Mouse (Mus musculus) activated CD4-positive, CD25-positive, alpha-beta regulatory T cell, adult 4 months (primary cell): ENCODE results near the gene Smarcd3. TPM values are rescaled to one million over a fixed set of nuclear protein-coding genes. Genes with fewer than 3 reads are reported as not detected.
A peak's percentile ranks its signal among the peaks of the same experiment; 100 is the strongest.
"Not testable (repeated sequence)": the region's sequence is repeated elsewhere in the genome, so short reads cannot be mapped to it uniquely, and the experiment has no call there.

ENCODE experiments used
- ATAC-seq: one replicate; pipeline ENCODE4 v1.8.0; 2017
- polyA plus RNA-seq, 2 experiments: library from polyadenylated mRNA; unstranded; fragments of 100-300 nt; shearing (Covaris generic); gene quantifications; one replicate each; pipeline ENCODE4 v1.2.1; 2017

The Smarcd3 gene
- polyA plus RNA-seq, 2 experiments from 2014 or later: 0.41 TPM; not detected in 1

DNA sequence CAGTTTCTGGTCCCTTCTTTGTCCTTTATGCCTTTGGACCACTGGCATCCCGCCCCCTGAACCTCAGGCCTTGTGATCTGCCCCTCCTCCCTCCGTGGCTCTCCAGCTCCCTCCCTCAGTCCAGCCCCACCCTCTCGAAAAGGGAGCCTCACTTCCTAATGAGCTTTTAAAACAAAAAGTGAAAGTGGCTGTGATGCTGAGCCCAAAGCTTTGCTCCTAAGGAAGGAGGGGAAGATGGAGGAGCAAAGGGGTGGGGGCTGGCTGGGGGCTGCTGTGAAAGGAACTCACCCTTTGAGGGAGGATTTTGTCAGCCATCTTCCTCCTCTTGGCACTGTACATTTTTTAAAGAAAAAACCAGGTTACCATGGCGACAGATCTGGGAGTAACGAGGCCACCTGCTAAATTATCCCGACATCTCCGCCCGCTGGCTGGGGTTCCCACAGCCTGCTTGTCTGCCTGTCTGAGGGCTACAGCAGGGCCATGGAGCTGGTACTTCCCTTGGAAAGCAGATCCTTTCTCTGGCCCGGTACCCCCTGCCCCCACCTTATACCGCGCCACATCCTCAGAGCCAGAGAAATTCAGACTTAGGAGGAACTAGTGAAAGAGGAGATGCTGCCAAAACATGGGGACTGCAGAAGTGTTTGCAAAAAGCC is 27.6 kb downstream of the Smarcd3 start:
- ATAC-seq: peak; percentile 60

DNA sequence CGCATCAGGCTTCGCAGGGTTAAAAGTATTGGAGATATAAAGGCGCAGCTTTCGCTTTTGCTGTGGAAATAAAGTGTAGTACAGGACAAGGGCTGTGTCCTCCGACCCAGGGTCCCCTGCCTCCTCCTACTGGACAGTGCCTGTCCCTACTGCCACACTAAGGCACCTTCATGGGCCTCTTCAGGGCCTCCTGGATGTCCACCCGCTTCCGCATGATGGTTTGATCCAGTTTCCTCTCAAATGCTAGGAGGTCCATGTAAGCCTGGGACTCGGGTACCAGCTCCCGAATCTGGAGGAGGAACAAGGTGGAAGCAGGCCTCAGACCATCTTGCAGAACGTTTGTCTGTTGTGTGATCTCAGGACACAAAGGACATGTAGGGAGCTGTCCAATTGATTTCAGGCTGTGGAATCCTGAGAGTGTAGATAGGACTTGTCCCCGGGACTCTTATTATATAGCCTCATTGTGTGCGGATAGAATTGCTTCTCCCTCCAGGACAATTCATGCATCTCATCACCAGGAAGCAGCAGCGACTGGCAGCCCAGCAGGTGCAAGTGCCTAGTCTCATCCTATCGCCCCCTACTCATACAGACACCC is 28.3 kb downstream of the Smarcd3 start:
- ATAC-seq: no peak

DNA sequence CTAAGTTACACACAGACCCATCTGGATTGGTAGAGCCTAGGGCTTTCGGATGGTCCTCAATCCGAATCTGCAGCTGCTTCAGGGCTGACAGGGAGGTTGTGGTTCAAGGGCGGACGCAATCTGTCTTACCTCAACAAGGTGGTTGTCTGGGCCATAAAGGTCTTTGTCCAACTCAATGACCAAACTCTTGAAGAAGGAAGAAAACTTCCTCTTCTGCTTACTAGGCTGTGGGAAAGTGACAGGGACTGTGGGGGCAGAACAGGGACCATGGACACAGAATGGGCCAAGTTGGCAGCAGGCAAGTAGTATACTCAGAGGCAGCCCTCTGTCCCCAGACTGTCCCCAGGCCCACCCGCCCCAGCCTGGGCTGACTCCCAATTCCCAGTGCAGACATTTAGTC is 28.9 kb downstream of the Smarcd3 start:
- ATAC-seq: no peak

DNA sequence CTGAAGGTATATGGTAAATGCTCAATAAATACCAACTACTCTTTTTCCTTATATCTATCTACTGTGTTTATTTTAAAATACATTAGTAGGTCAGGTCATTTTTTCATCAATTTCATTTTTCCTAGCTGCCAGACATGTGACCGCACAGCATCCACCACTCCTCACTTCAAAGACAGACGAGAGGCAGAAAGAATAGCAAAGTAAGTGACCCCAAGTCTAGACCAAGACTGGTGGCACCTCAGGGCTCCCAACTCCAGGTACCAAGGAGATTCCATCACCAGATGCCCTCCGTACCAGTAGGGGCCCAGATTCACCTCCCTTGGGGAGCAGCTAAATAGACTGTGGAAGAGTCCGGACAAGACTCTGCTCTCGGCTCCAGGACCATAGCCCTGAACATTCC is 29.9 kb downstream of the Smarcd3 start:
- ATAC-seq: no peak

DNA sequence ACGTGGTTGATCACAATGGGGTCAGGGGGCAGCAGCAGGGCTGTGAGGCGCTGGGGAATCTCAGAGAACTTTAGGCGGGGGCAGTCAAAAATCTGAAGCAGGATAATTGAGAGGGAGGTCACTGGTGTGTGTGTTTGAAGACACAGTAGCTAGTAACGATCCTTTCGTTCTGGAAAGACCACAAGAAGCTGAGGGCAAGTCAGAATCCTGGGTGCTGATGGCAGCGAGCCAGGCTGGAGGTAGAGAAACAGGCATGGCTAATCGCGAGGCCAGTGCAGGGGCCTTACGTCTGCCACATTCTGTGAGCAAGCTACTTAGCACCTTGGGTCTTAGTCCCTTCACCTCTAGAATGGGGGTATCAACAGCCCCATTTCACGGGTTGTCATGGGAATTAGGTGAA is 30.3 kb downstream of the Smarcd3 start:
- no peak for ATAC-seq

DNA sequence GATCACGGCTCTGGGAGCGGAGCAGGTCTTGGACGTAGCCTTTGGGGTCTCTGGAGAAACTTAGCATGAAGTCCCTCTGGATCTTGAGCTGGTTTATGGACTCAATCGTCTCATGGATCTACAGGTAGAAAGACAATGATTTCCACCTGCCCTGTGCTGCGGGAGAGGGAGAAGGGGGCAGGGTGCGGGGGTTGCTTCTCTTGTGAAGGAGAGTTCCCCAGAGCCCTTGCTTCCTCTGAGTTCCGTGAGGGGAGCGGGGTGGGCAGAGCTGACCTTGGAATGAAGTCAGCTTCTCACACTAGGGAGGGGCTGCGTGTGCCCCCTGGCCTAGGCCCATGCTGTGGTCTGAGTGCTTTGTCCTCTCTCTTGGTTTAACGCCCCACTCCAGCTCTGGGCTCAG is 31.0 kb downstream of the Smarcd3 start:
- ATAC-seq: no peak

DNA sequence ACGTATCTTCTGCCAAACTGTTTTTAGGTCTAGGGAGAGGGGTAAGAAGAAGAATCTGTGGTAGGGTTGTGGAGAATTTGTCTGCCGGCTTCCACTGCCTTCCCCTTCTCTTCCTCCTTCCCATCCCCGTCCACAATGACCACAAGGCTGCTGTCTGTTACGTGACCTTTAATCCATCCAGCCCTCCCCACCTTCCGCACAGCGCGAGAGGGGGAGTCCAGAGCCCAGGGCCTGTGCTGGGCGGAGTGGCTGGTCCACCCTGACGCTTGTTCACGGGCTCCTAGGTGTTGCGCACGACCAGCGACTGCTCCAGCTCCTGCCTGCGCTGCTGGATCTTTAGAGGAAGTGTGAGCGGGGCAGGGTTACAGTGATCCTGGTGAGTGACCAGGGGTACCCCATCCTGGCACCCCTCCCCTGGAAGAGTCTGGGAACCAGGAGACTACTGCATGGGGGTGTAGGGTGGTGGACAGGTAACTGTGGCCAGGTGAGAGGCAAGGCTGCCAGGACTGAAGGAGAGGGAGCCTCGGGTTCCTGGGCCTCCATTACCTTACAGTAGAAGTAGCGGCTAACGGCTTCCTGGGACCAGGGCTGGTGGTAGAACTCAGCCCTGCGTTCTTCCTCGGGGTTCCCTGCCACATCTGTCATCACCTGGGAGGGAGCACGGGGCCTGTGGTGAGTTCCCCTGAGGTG is 31.6 kb downstream of the Smarcd3 start:
- ATAC-seq: no peak

DNA sequence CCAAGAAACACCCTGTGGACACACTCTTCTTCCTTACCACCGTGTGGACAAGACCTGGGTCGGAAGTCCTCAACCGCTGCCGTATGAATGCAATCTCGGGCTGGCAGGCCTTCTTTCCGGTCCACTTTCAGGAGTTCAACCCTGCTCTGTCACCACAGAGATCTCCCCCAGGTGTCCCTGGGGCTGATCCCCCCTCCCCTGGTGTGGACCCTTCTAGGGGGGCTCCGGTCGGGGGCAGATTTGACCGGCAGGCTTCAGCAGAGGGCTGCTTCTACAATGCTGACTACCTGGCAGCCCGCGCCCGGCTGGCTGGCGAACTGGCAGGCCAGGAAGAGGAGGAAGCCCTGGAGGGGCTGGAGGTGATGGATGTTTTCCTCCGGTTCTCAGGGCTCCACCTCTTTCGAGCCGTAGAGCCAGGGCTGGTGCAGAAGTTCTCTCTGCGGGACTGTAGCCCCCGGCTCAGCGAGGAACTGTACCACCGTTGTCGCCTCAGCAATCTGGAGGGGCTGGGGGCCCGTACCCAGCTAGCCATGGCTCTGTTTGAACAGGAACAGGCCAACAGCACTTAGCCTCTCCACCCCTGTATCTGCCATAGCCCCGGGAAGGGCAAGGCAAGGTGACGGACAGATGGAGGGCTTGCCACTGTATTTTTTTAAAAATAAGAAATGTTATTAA is 32.3 kb downstream of the Smarcd3 start:
- no peak for ATAC-seq

DNA sequence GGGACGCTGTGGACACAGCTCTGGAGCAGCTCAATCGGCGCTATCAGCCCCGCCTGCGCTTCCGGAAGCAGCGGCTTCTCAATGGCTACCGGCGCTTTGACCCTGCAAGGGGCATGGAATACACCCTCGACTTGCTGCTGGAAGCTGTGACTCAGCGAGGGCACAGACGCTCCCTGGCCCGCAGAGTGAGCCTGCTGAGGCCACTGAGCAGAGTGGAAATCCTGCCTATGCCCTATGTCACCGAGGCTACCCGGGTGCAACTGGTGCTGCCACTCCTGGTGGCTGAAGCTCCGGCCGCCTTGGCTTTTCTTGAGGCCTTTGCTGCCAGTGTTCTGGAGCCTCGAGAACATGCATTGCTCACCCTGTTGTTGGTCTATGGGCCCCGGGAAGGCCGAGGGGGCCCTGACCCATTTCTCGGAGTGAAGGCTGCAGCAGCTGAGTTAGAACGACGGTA is 32.9 kb downstream of the Smarcd3 start:
- ATAC-seq: no peak

DNA sequence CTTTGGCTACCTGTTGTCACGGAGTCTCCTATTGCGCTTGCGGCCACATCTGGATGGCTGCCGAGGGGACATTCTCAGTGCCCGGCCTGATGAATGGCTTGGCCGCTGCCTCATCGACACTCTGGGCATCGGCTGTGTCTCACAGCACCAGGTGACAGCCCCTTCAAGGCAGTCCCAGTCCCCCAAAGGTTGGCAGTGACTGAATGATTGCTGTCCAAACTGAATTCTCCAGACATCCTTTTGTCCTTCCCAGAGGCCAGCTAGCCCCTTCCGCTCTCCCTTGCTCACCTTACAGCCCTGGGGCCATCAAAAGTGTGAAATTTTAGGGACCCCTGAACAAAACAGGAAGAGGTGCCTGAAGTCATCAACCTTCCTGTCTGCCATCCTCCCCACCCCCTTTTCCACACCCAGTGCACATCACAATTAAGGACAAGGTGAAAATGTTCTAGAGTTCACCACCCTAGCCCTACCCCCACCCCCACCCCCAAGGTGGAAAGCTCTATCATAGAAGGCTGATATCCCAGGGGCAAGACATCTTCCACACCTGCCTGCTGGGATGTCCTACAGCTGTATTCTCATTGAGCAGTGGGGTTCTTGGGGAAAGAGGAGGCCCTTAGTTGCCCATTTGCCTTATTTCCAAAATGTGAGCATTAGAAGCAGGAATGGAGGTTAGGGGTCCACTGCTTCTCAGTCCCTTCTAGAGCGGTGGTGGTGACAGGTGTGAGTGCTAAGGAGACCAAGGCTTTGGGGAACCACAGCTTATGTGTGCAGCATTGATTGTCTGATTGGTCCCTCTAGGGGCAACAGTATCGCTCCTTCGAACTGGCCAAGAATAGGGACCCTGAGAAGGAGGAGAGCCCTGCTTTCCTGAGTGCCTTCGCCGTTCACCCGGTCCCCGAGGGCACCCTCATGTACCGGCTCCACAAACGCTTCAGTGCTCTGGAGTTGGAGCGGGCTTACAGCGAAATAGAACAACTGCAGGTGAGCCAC is 34.4 kb downstream of the Smarcd3 start:
- no peak for ATAC-seq

DNA sequence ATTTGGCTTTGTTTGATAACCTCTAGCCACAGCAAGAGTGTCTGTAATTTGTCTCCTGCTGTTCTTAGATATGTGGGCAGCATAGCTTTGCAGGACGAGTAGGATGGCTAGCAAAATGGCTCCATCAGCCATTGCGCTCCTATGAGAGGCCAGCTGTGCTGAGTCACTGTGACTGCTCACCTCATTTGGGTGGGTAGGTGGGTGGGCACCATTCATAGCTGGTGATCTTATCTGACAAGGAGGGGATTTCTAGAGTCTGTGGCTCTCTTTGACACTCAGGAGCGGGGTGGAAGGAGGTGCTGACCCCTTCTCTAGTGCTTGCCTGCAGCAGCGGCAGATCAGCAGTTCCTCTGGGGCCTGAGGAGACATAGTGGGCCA is 37.0 kb downstream of the Smarcd3 start:
- ATAC-seq: no peak

DNA sequence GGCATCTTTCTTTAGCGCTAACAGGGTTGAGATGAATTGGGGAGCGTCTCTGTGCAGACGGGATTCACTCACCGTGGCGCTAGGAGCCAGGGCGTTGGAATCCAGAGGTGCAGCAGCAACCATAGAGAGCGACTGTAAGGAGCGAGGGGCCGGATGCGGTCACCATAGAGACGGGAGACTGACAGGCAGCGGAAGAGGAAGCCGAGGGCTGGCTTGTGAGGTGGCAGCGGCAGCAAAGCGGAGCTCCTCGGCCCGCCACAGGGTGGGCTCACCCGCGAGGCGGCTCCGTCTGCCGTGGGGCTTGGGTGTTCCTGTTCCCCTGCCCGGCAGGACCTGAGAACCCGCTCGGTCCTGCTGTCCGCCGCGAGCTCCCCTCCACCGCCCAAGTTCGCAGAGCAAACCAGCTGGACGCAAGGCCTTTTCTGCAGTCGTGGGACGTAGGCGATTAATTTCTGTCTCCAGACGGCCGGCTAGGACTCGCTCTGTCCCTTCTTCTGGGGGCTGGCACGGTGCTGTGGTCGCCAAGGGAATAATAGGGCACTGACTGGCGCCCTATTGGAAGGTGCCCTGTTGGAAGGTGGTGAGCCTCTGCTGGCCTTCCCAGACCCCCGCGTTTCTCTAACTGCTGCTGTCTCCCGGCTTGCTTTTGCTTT is 37.5 kb downstream of the Smarcd3 start, which contains the start of gene Chpf2:
Chpf2 (plus strand) TSS at position 195 of the 653 bp plus-strand sequence.
- peak; percentile 99 for ATAC-seq

DNA sequence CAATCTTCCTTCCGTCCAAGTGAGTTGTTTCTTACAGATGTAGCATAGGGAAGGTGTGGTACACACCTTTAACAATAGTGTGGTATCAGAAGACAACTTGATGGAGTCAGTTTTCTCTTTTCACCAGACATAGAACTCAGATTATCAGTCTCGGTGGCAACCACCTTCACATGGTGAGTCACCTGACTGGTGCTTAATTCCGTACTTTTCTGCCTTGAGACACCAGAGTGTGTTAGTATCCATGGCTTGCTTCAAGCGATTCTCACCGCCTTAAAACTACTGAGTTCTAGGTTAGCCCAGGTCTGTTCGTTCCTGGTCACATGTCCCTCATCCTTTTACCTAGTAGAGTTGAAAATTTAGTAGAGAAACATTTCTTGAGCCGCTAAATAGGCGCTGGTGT is 38.1 kb downstream of the Smarcd3 start:
- ATAC-seq: peak; percentile 30

DNA sequence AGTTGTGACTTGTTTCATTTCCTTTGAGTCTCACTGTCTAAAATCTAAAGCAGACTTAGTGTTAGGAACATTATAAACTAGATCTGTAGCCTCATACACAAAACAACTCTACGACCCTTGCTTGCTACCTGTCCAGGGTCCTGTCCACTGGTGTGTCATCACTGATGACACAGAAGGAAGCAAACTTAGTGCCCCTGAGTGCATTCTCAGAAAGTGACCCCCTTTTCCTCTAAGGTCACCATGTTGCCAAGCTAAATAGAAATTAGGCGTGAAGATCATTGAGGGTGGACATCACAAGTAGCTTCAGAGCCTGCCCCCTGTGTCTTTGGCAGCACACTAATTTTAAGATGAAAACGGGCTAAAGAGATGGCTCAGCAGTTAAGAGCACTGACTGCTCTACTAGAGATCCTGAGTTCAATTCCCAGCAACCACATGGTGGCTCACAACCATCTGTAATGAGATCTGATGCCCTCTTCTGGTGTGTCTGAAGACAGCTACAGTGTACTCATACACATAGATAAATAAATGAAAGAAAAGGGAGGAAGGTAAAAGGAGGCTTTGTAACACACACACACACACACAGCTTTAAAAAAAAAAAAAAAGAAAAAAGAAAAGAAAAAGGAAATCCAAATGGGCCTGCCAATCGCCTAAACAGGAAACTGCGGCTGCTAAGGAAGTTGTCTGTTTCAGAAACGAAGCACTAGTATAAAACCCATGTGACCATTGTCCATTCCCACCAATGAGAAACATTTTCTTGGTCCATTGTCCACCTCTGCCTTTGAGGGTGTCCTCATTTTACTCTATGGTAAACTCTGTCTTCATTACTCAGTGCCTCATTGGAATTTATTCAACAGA is 45.9 kb downstream of the Smarcd3 start:
- no peak for ATAC-seq

DNA sequence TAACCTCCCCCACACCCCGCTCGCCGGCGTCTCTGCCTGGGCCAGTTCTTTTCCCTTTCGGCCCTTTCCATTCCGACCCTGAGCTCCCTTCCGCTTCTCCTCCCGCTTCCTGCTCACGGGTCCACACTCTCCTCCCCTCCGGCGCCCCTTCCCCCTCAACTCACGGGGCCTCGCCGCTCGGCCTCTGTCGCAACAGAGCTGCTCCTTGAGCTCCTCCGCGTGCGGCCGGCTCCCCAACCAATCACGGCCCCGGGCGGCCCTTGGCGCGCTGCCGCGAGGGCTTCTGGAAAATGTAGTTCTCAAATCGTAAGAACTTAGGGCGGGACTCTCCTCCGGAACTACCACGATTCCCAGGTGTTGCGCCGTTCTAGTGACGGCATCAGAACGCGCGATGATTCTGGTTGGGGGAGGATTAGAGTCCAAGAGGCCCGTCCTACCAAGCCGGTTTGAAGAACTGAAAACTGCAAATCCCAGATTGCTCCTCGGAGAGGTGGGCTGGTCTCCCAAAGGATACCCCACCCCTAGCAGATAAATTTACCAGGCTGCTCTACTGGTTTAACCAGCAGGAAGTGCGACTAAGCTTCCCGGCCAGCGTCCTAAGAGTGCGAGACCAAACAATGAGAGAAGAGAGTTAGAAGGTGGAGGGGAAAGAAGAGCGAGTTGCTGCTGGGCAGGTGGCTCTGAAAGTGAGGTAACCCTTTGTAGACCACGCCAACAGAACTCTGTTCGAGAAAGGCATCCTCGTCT is 46.9 kb downstream of the Smarcd3 start, which contains the start of gene Abcf2:
Abcf2 (minus strand) TSS at position 285 of the 747 bp plus-strand sequence.
- ATAC-seq: peak; percentile 91

DNA sequence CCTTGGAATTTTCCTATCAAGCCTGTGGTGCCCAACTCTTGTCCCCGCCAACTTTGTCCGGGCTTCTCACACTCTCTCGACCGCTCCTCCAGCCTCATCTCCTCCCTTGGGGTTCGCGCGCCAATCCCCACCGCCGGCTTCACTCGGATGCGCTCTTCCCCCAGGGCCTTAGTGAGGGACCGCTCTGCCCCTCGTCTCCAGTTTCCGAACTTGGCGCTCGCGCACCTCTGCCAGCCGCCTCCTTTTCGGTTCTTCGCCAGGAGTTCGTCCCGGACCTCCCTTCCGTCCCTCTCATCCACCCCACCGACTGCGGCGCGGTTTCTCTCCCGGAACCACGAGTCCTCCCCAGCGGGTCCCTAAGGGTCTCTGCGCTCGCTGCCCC is 47.4 kb downstream of the Smarcd3 start:
- ATAC-seq: peak; percentile 22

DNA sequence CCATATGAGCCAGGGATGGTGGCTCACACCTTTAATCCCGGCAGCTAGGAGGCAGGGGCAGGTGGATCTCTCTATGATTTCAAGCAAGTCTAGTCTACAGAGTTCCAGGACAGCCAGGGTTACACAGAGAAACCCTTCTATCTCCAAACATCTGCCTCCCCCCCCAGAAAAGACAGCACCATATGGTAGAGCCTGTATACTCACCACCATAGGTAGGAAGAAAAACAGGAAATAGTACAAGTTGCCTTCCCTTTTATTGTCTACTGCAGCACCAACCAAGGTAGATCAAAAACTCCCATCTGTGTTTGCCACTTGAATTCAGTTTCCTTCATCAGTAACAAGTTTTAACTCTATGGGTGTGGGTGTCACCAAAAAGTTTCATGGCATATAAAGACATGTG is 48.3 kb downstream of the Smarcd3 start:
- no peak for ATAC-seq

DNA sequence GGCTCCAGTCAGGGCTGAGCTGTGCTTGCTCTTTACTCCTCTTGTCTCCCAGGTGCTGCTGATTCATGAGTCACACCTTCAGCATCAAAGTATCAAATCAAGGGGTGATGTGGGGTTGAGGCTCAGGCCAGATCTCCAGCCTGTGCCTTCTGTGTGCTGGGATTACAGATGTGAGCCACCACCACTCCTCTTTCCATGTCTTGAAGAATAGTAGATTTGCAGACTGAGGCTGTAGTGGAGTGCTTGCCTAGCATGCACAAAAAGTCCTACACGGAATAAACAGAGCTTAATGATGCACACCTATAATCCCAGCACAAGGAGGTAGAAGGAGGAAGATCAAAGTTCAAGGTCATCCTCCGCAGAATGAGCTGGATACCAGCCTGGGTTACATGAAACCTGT is 67.5 kb downstream of the Smarcd3 start, which contains the start of gene 4931409K22Rik:
4931409K22Rik (minus strand) TSS at position 101 of the 400 bp plus-strand sequence.
- no peak for ATAC-seq

DNA sequence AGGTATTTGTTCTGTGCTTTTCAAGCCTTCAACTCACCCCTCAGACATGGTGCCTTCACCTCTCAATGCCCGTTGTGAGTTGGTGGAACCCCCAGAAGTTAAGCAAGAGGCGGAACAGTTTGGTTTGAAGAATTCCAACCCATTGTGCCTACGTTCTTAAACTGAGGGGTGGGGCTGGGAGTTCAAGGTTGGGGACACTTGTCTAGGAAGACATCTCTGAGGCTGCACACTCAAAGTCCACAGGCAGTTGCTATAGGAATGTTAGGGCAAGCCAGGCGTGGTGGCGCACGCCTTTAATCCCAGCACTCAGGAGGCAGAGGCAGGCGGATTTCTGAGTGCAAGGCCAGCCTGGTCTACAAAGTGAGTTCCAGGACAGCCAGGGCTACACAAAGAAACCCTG is 68.9 kb downstream of the Smarcd3 start:
- not testable (repeated sequence) for ATAC-seq
